Mouse (Mus musculus): Measurements from ENCODE around the gene Afdn.

The Afdn gene

DNA sequence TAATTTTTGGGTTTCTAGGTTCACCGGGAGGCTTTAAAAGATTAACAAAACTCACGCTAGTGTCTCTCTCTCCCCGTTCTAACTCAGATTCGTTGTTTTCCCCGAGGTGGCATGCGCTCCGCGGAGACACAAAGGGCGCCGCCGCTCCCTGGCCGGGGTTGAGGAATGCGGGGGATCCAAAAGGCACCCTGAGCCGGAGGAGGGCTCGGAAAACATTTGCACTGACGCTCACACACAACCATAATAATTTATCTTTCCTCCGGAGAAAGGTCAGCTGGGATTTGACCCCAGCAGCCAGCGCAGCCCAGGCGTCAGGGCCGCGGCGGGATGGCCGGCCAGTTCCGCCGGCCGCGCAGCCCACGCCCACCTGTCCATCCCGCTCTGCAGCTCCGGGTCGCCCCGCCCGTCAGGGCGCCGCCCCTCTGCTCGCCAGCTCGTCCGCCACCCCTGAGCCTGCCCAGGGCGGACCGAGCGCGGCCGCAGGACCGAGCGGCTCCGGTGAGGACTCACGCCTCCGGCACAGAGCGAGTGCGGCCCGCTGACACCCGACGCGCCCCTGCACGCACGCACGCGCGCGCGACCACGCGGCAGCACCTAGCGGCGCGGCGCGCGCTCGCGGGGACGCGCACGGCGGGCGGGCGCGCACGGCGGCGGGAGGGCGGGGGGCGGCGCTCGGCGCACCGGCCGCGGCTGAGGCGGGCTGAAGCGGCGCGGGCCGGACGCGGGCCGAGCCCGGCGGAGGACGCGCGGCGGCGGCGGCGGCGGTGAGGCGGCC is at the start of gene Afdn:
TSS of gene Afdn (plus strand) at position 687 of the 775 bp plus-strand sequence.
- no peak for DNase-seq (ENCODE audit: low read depth)

GRCm38 (mm10) chr17:13711173-13711572 is 49.2 kb upstream of the Afdn start:
- DNase-seq (ENCODE audit: low read depth) = no peak

GRCm38 (mm10) chr17:13712116-13712515 is 48.2 kb upstream of the Afdn start:
- no peak for DNase-seq (ENCODE audit: low read depth)

DNA sequence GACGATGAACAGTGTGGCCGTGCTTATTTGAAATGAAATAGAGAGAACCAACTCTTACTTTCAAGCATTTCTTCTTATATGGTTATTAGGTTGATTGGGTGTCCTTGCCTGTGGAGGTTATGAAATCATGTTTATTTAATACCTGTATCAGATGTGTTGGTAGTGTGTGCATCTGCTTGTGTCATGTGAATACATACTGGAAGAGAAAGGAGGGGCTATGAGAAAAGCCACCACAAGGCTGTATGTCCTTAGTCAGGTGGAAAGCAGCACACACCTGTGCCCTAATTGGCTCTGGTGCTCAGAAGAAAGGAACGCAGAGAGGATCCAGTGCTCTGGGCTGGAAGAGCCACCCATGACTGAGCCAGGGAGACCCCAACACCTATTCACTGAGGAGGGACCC is 47.8 kb upstream of the Afdn start:
- DNase-seq (ENCODE audit: low read depth) = no peak

DNA sequence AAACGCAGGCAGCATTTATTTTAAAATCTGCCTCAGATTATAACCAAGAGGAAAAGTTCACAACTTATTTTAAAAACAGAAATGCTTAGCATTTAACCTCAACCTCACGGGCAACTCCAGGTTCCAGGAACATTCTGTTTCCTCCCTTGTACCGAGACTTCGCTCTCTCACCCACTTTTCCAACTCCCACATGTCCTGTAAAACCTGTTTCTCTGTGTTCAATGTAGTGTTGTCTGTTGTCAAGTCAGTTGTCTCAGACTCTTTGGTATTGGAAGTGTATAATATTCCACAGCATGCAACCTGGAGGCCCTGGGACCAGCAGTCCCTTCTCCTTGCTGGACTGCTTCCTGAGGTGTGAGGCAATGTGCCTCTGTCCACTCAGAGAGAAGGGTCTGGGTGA is 46.2 kb upstream of the Afdn start:
- DNase-seq (ENCODE audit: low read depth) = no peak

GRCm38 (mm10) chr17:13714654-13715053 is 45.7 kb upstream of the Afdn start:
- no peak for DNase-seq (ENCODE audit: low read depth)

GRCm38 (mm10) chr17:13715511-13715910 is 44.8 kb upstream of the Afdn start:
- no peak for DNase-seq (ENCODE audit: low read depth)

GRCm38 (mm10) chr17:13716336-13716735 is 44.0 kb upstream of the Afdn start:
- DNase-seq (ENCODE audit: low read depth) = no peak

DNA sequence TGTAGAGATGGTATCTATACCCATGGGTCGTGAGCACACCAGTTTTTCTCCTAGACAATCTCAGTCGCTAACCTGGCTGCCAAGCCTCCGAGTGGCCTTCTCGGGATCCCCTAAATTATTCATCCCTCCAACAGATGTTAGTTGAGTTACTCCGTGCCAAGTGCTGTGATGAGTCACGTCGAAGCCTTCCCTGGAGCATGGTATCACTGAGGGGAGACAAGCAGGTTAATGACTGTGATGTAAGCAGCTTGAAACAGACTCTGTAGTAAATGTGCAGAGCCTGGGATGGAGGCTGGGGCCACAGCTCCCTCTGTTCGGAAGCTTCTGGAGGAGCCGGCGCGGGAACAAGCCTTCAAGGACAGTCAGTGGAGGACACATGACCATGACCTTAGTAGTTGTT is 42.9 kb upstream of the Afdn start:
- no peak for DNase-seq (ENCODE audit: low read depth)

GRCm38 (mm10) chr17:13720187-13720586 is 40.2 kb upstream of the Afdn start:
- no peak for DNase-seq (ENCODE audit: low read depth)

GRCm38 (mm10) chr17:13721372-13721771 is 39.0 kb upstream of the Afdn start:
- no peak for DNase-seq (ENCODE audit: low read depth)

DNA sequence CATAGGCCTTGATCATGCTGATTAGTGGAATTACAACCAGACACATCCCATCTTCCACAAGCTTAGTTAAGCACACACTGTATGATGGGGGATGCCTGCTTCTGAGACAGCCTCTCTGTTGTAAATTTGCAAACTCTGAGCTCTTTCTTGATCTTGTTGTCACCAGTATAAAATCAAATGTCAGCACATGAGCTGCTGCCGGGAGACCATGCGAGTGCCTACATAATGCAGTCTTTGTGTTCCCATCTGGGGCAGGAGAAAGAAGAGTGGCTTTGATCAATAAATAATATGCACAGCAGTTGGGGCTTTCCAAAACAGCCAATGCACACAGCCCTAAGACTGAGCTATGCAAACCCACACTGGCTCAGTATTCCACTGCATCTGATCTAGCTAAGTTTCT is 37.9 kb upstream of the Afdn start:
- no peak for DNase-seq (ENCODE audit: low read depth)

DNA sequence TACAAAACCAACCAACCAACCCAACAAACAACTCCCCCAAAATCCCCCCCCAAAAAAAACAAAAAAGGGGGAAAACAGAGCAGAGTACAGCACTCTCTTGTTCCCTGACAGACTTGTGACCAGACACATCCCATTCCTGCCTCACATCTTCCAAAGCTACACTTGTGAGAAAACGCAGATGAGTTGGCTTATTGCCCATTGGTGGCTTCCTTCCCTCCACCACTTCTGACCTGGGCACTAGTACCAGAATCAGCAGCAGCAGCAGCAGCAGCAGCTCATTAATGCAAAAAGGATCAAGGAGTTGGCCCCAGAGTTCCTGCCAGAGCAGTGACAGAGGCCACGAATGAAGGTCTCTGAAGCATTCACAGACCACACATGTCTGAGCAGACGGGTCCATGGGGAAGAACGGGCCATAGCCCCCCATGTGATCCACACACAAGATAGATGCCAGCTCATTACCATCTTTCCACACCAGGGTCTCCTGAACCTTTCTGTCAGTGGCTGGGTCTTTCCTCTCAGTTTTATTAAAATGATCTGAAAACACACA is 35.3 kb upstream of the Afdn start:
- DNase-seq (ENCODE audit: low read depth) = no peak

DNA sequence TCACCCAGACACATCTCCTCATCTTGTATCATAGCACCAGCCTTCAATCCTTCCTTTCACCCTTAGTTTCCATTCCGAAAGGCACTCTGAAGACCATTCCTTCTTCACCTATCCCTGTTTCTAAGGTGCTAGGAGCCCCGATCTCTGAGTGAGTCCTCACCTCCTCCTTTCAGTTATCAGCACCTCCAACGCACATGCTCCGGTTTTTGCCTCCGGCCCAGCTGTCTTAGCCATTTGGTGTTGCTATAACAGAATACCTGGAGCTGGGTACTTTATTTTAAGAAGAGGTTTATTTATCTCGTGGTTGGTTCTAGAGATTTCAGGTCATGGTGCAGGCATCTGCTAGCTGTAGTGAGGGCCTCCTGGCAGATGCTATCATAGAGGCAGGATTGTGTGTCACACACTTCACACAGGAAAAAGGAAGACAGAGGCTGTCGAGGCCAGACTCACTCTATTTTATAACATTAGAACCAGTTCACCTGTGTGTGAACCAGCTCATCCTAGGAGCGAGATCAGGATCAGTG is 33.4 kb upstream of the Afdn start:
- no peak for DNase-seq (ENCODE audit: low read depth)

DNA sequence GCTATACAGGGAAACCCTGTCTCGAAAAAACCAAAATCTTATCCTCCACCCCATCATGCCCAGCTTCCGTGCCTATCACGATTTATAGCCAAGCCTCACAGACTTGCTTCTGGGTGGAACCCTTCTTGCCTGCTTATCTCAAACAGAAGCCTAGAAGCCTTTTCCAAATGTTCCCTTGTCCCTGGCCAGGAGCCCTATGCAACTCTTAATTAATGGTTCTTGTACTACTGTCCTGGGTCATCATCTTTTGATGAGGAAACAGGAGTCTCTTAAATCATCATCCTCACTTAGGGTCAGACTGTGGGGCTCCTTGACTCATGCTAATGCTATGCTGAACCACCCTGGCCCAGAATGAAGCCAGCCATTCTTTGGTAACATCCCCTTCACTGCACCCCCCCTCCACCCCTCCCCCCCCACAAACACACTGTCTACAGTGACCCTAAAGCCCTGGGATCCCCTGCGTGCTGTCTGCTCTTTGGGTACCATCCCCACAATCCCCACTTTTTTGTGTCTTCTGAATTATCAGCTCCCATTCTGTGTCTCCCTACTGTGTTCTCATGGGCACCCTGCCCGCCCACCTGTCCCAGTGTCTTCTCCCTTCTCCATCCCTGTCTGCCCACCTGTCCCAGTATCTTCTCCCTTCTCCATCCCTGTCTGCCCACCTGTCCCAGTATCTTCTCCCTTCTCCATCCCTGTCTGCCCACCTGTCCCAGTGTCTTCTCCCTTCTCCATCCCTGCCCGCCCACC is 29.2 kb upstream of the Afdn start:
- no peak for DNase-seq (ENCODE audit: low read depth)

DNA sequence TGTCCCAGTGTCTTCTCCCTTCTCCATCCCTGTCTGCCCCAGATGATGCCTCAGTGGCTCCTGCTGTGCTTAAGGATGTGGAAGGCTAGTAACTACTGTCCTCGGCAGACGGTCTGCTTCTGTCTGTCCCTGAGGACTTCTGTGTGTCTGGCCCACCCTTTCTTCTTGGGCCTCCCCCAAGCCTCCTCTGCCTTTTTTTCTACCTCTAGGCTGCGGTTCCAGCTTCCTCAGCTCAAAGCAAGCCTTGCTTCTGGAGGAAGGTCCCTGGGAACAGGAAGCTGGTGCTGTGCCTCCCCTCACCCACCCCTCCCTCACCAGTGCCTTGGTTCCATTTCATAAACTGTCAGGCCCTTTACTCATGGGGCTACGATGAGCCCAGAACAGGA is 28.6 kb upstream of the Afdn start:
- no peak for DNase-seq (ENCODE audit: low read depth)

GRCm38 (mm10) chr17:13732685-13733084 is 27.7 kb upstream of the Afdn start:
- no peak for DNase-seq (ENCODE audit: low read depth)

- no peak for DNase-seq (ENCODE audit: low read depth)
Observed at GRCm38 (mm10) chr17:13733971-13734370, 26.4 kb upstream of the Afdn start.

GRCm38 (mm10) chr17:13735057-13735456 is 25.3 kb upstream of the Afdn start:
- no peak for DNase-seq (ENCODE audit: low read depth)

GRCm38 (mm10) chr17:13735803-13736282 is 24.5 kb upstream of the Afdn start:
- no peak for DNase-seq (ENCODE audit: low read depth)

DNA sequence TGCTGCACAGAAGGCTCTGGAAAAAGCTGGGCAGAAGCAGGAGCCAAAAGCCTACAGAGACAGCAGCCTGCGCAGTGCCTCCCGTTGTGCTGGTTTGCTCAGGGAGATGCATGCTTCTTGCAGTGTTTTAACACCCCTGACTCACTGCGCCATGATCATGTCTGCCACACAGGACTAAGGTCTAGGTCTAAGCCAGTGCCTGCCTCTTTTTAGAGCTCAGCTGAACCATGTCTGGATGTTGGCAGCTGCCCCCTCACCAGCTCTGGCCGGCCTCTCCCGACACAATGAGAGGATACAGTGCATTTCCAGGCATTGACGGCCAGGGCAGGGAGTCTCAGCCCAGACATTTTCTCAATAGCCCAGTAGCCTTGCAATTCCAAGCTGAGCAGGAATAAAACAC is 23.0 kb upstream of the Afdn start:
- DNase-seq (ENCODE audit: low read depth) = no peak

DNA sequence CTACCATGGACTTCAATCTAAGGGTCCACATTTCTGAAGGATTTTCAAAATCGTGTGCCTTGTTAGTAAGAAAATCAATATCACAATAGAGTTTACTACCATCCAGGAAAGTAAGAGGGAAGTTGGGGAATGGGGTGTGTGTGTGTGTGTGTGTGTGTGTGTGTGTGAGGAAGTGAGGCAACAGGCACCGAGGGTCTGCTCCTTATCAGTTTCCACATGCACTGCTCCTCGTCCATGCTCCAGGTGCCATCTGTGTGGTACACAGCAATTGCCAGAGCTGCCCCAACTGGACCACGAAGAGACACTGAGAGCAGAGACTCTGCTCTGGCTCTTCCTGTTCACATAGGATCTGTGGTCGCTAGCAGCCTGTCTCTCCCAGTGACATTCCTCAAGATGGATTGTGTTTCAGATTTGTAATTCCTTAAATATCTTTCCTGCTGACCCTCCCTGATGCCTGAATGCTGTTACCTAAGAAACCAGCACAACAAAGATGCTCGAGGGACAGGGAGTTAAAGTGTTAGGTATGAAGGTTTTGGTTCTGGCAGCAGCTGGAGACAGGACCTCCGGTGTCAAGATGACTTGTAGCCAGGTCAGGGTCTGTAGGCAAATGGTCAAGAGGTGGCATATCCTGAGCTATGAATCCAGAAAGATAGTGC is 22.1 kb upstream of the Afdn start:
- no peak for DNase-seq (ENCODE audit: low read depth)
